10 mouse cellular contexts compared by ENCODE assay signal in genomic region chr2:166152734-166153398, GRCm38 (mm10). TPM values are rescaled to one million over a fixed set of nuclear protein-coding genes. Genes with fewer than 3 reads are reported as not detected.
DNase-seq lines count a peak whose midpoint lies in the region; ATAC-seq and TF ChIP-seq lines count a peak whose summit lies in the region.
"Had no signal": no experiment of that assay in that cellular context is flagged by ENCODE, and none has a peak within 500 bp of the region (broad histone marks: within the 10 kb centered on the region; RNA-seq: fewer than 3 reads in every experiment).

No protein-coding gene starts in this region.

- H3K27me3 ChIP-seq in heart, embryonic 11.5 days (ENCODE audit: control insufficient read depth, insufficient read depth, low read length), result no peaks in the 10 kb centered on the region
- H3K27me3 ChIP-seq in ES-Bruce4 (ENCODE audit: control insufficient read depth, insufficient read depth, low read length, poor library complexity, severe bottlenecking), result no peaks in the 10 kb centered on the region
- peaks cover 29% of the 10 kb centered on the region for H3K27me3 ChIP-seq in forebrain, embryonic 16.5 days (replicated peaks; ENCODE audit: control insufficient read depth, insufficient read depth, low read length)
- peaks cover 6% of the 10 kb centered on the region; the same call in 1 of the 2 replicates for H3K27me3 ChIP-seq in lung, postnatal 0 days (replicated peaks; ENCODE audit: insufficient read depth, low read length)

- no peak for DNase-seq in heart, postnatal 4 days
- peak; percentile 59 for DNase-seq in lung, postnatal 0 days (ENCODE audit: low spot score)
- DNase-seq in cerebellum, postnatal 4 days (ENCODE audit: low spot score in 2 of 2), result no peak
- DNase-seq in urinary bladder, adult 2 months (ENCODE audit: low spot score), result no peak
- DNase-seq: right cerebral cortex, postnatal 25 days had no signal

- no peak for TF ChIP-seq POLR2A in ES-Bruce4 (IDR thresholded peaks at IDR 0.05; ENCODE audit: insufficient read depth, low read length)

- TF ChIP-seq CTCF in ES-Bruce4 (IDR thresholded peaks at IDR 0.05; ENCODE audit: low read depth, low read length), result no peak
- no peak for TF ChIP-seq CTCF in lung, postnatal 0 days (IDR thresholded peaks at IDR 0.05)

- no peak for ATAC-seq in heart, embryonic 11.5 days (replicated peaks; ENCODE audit: insufficient number of reproducible peaks, low FRiP score, low TSS enrichment)
- no peak for ATAC-seq in forebrain, embryonic 16.5 days
- no peak for ATAC-seq in lung, postnatal 0 days
- no peak for ATAC-seq in erythroblast, adult 5-6 weeks (replicated peaks; ENCODE audit: low FRiP score, poor library complexity, severe bottlenecking)

- peaks cover 60% of the 10 kb centered on the region for H3K4me1 ChIP-seq in heart, embryonic 11.5 days (ENCODE audit: control insufficient read depth, insufficient read depth, low read length)
- H3K4me1 ChIP-seq in ES-Bruce4 (ENCODE audit: control insufficient read depth, insufficient read depth, low read length), result peaks cover 21% of the 10 kb centered on the region
- H3K4me1 ChIP-seq in forebrain, embryonic 16.5 days (replicated peaks; ENCODE audit: control insufficient read depth, insufficient read depth, low read length), result peaks cover 52% of the 10 kb centered on the region
- peaks cover 28% of the 10 kb centered on the region for H3K4me1 ChIP-seq in lung, postnatal 0 days (ENCODE audit: insufficient read depth, low read depth, low read length)

- H3K27ac ChIP-seq in heart, embryonic 11.5 days (ENCODE audit: low read depth, low read length), result 0 out of 2 replicates have a peak overlapping the region, but pooled peaks have one; percentile 12
- H3K27ac ChIP-seq in ES-Bruce4 (ENCODE audit: insufficient read depth, low read length), result peak overlapping the region; percentile 66
- no peak overlapping the region for H3K27ac ChIP-seq in forebrain, embryonic 16.5 days (ENCODE audit: low read length)
- H3K27ac ChIP-seq in lung, postnatal 0 days (ENCODE audit: low read length), result no peak overlapping the region
- H3K27ac ChIP-seq: liver, embryonic 14.5 days had no signal

- TF ChIP-seq EP300 in ES-Bruce4 (IDR thresholded peaks at IDR 0.05; ENCODE audit: insufficient read depth, low read depth, low read length), result no peak
- TF ChIP-seq EP300 in lung, postnatal 0 days (IDR thresholded peaks at IDR 0.05), result no peak

- peak overlapping the region; percentile 19; the same call in 1 of the 2 replicates for H3K9ac ChIP-seq in heart, embryonic 11.5 days (ENCODE audit: low read depth, low read length)
- peak overlapping the region; percentile 100 for H3K9ac ChIP-seq in ES-Bruce4 (ENCODE audit: low read depth, poor library complexity, severe bottlenecking)
- no peak overlapping the region for H3K9ac ChIP-seq in forebrain, embryonic 16.5 days (replicated peaks; ENCODE audit: low read depth, low read length)
- H3K9ac ChIP-seq in lung, postnatal 0 days (replicated peaks; ENCODE audit: low read depth), result no peak overlapping the region
- H3K9ac ChIP-seq: liver, embryonic 14.5 days had no signal

- H3K4me3 ChIP-seq in heart, embryonic 11.5 days (ENCODE audit: low read depth, low read length), result peak overlapping the region; percentile 86
- peak overlapping the region; percentile 87 for H3K4me3 ChIP-seq in ES-Bruce4 (ENCODE audit: low read depth, low read length)
- H3K4me3 ChIP-seq in forebrain, embryonic 16.5 days (replicated peaks; ENCODE audit: low read length), result no peak overlapping the region; the same call in 1 of the 2 replicates
- H3K4me3 ChIP-seq in lung, postnatal 0 days (ENCODE audit: low read depth, low read length), result no peak overlapping the region

- H3K9me3 ChIP-seq in heart, embryonic 11.5 days (replicated peaks; ENCODE audit: control insufficient read depth, low read length), result no peaks in the 10 kb centered on the region
- H3K9me3 ChIP-seq in ES-Bruce4 (replicated peaks; ENCODE audit: control insufficient read depth, insufficient read depth, low read length, poor library complexity, severe bottlenecking), result no peaks in the 10 kb centered on the region
- no peaks in the 10 kb centered on the region for H3K9me3 ChIP-seq in forebrain, embryonic 16.5 days (ENCODE audit: control insufficient read depth, low read length)
- H3K9me3 ChIP-seq in lung, postnatal 0 days (ENCODE audit: low read length), result no peaks in the 10 kb centered on the region

- H3K4me2 ChIP-seq in heart, embryonic 11.5 days, result peak overlapping the region; percentile 70
- peak overlapping the region; percentile 95 for H3K4me2 ChIP-seq in forebrain, embryonic 16.5 days (ENCODE audit: low read length)
- H3K4me2 ChIP-seq in lung, postnatal 0 days (replicated peaks; ENCODE audit: low read depth, low read length), result no peak overlapping the region

- WGBS in heart, embryonic 11.5 days (ENCODE audit: insufficient replicate concordance), result 38% methylated on average over 11 of the region's 11 CpGs
- WGBS in forebrain, embryonic 16.5 days, result 65% methylated on average over 11 of the region's 11 CpGs
- 55% methylated on average over 11 of the region's 11 CpGs for WGBS in lung, postnatal 0 days

- H3K36me3 ChIP-seq in heart, embryonic 11.5 days (ENCODE audit: control insufficient read depth, insufficient read depth, low read length), result no peaks in the 10 kb centered on the region
- H3K36me3 ChIP-seq in ES-Bruce4 (ENCODE audit: control insufficient read depth, insufficient read depth, low read length, poor library complexity, severe bottlenecking), result no peaks in the 10 kb centered on the region
- H3K36me3 ChIP-seq in forebrain, embryonic 16.5 days (ENCODE audit: control insufficient read depth, insufficient read depth), result no peaks in the 10 kb centered on the region
- no peaks in the 10 kb centered on the region for H3K36me3 ChIP-seq in lung, postnatal 0 days (ENCODE audit: insufficient read depth, low read length)

RNA-seq across cellular contexts. Expression of gene Sulf2, which starts 2.6 kb away (rescaled TPM):
- polyA plus RNA-seq in heart, embryonic 11.5 days (2014; fragmentation: Nextera tagmentation; extraction: Ambion mirVana), result 111 and 114 TPM in 2 replicates
- total RNA-seq in heart, postnatal 4 days (2021), result 100 to 1,000 TPM; 124 to 129 TPM
- polyA plus RNA-seq in ES-Bruce4 (2011; ENCODE audit: insufficient read depth, insufficient read length, low read depth, missing spikeins), result 116 and 119 TPM in 2 replicates
- 28.7 and 37.6 TPM in 2 replicates for polyA plus RNA-seq in forebrain, embryonic 16.5 days (2015; fragmentation: Nextera tagmentation; extraction: Ambion mirVana)
- 10.8 and 13.6 TPM in 2 replicates for polyA plus RNA-seq in lung, postnatal 0 days (2015; fragmentation: Nextera tagmentation; extraction: Ambion mirVana)
- polyA plus RNA-seq in urinary bladder, adult 2 months (2012; rRNA removed), result 78.8 and 93.4 TPM in 2 replicates
- total RNA-seq in erythroblast, adult 5-6 weeks (2015; ENCODE audit: low replicate concordance), result 2.5 and 5.4 TPM in 2 replicates
- total RNA-seq in erythroblast, adult 5-6 weeks (2017; ENCODE audit: low replicate concordance), result 1.1 and 6.0 TPM in 2 replicates

Comparison
In these comparisons a context has a peak if more than half of its experiments do, and no peak if none do; other contexts are left out.
1. H3K27ac ChIP-seq: peak in heart, embryonic 11.5 days (single experiment) and ES-Bruce4 (single experiment); none in forebrain, embryonic 16.5 days (single experiment) and lung, postnatal 0 days (single experiment).
2. H3K4me3 ChIP-seq: peak in heart, embryonic 11.5 days (single experiment) and ES-Bruce4 (single experiment); none in forebrain, embryonic 16.5 days (single experiment) and lung, postnatal 0 days (single experiment).
3. H3K9ac ChIP-seq: peak in heart, embryonic 11.5 days (single experiment) and ES-Bruce4 (single experiment); none in forebrain, embryonic 16.5 days (single experiment) and lung, postnatal 0 days (single experiment).